In genomic region chr9:97957508-97957907, GRCm38 (mm10) we compare ENCODE assay signal across 18 mouse cellular contexts.
"Had no signal": no experiment of that assay in that cellular context is flagged by ENCODE, and none has a peak within 500 bp of the region (broad histone marks: within the 10 kb centered on the region; RNA-seq: fewer than 3 reads in every experiment).

No protein-coding gene starts in this region.

- H3K9ac ChIP-seq: liver, embryonic 15.5 days; liver, postnatal 0 days; lung, embryonic 15.5 days; midbrain, embryonic 13.5 days; midbrain, embryonic 15.5 days; neural tube, embryonic 12.5 days had no signal

- H3K9me3 ChIP-seq: liver, embryonic 15.5 days; lung, embryonic 15.5 days; midbrain, embryonic 13.5 days; midbrain, embryonic 15.5 days; neural tube, embryonic 12.5 days had no signal

- H3K4me2 ChIP-seq: liver, embryonic 15.5 days; lung, embryonic 15.5 days; midbrain, embryonic 11.5 days; midbrain, embryonic 13.5 days; midbrain, embryonic 15.5 days; neural tube, embryonic 12.5 days had no signal

- H3K27ac ChIP-seq: liver, embryonic 15.5 days; lung, embryonic 15.5 days; macrophage; midbrain, embryonic 13.5 days; midbrain, embryonic 15.5 days; neural tube, embryonic 12.5 days had no signal

- H3K27me3 ChIP-seq: liver, embryonic 15.5 days; lung, embryonic 15.5 days; megakaryocyte, embryonic 14.5 days; midbrain, embryonic 15.5 days; neural tube, embryonic 12.5 days had no signal

- DNase-seq: liver, postnatal 0 days; lung, adult 2 months; retina, postnatal 1 day; right cerebral cortex, adult 18-20 months; right cerebral cortex, postnatal 25 days; right cerebral cortex, postnatal 4 days; spleen, adult 18-20 months; thymus, adult 2 months; thymus, postnatal 25 days; thymus, postnatal 4 days had no signal

- H3K4me1 ChIP-seq: liver, embryonic 15.5 days; lung, embryonic 15.5 days; megakaryocyte, embryonic 14.5 days; midbrain, embryonic 13.5 days; midbrain, embryonic 15.5 days; neural tube, embryonic 12.5 days had no signal

- H3K36me3 ChIP-seq: liver, embryonic 15.5 days; lung, embryonic 15.5 days; midbrain, embryonic 13.5 days; midbrain, embryonic 15.5 days; neural tube, embryonic 12.5 days had no signal

- ATAC-seq: liver, postnatal 0 days; midbrain, embryonic 13.5 days; midbrain, embryonic 15.5 days had no signal

- H3K4me3 ChIP-seq: liver, embryonic 15.5 days; lung, embryonic 15.5 days; megakaryocyte, embryonic 14.5 days; midbrain, embryonic 13.5 days; midbrain, embryonic 15.5 days; neural tube, embryonic 12.5 days had no signal
